Mouse (Mus musculus): ENCODE measurements around the gene Edaradd. TPM values are rescaled to one million over a fixed set of nuclear protein-coding genes. Genes with fewer than 3 reads are reported as not detected.

Gene Edaradd
- polyA plus RNA-seq, 1 experiment from 2014 or later, result 5.8 TPM

DNA sequence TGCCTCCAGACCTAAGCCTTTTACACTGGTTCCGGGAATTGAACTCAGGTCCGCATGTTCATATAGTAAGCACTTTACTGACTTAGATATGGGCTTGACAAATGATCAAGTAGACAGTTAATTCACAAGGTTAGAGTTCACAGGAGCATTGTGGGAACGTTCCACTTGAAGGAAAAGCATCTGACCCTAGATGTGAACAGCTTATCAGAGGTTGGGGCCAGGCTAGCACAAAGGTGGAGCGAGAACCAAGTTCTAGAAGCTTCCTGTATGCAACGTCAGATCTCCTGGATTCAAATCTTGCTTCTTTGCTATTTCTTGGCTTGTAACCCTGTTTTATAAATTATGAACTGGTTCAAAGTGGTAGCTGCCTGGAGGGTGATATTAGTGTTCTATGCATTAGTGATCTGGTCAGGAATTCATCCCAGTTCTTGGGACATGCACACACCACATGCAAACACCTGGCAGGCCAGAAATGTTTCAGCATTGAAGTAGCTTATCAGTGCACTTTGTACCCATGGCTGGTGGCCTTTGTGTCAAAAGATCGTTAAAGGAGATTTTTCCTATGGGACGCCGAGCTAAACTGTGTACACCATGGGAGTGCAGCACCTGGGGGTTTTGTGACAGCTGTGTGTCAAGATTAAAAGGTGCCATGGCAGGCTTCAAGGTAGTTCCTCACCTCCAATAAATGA lies 23.8 kb upstream of the Edaradd start:
- no peak overlapping the region for H3K9ac ChIP-seq
- H3K4me2 ChIP-seq, result no peak overlapping the region
- no peaks in the 10 kb centered on the region for H3K36me3 ChIP-seq
- no peaks in the 10 kb centered on the region for H3K27me3 ChIP-seq
- H3K4me1 ChIP-seq, result peaks cover 9% of the 10 kb centered on the region; the same call in 1 of the 2 replicates
- H3K27ac ChIP-seq, result no peak overlapping the region
- no peak for ATAC-seq (ENCODE audit: insufficient number of reproducible peaks, low FRiP score, low TSS enrichment, low read depth)
- H3K9me3 ChIP-seq, result no peaks in the 10 kb centered on the region
- no peak overlapping the region for H3K4me3 ChIP-seq
- 82% methylated on average over 8 of the region's 8 CpGs for WGBS

DNA sequence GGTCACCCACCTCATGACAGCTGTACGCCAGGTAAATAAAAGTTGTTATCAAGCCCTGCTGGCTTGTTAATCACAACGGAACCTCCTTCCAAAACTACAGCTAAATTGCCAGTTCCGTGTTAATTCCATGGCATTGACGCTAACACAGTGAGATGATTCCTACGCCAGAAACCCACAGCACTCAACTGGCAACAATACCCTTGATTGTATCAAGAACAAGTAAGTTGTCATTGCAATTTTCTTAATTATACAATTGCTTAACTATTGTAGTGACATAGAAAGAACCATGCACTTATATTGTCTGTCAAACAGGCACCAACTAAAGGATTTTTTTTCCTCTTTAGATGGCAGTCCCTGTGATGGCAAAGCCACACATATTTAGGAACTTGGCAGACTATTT lies 23.0 kb upstream of the Edaradd start:
- 63% methylated on average over 5 of the region's 5 CpGs for WGBS
- peaks cover 9% of the 10 kb centered on the region; the same call in 1 of the 2 replicates for H3K4me1 ChIP-seq

DNA sequence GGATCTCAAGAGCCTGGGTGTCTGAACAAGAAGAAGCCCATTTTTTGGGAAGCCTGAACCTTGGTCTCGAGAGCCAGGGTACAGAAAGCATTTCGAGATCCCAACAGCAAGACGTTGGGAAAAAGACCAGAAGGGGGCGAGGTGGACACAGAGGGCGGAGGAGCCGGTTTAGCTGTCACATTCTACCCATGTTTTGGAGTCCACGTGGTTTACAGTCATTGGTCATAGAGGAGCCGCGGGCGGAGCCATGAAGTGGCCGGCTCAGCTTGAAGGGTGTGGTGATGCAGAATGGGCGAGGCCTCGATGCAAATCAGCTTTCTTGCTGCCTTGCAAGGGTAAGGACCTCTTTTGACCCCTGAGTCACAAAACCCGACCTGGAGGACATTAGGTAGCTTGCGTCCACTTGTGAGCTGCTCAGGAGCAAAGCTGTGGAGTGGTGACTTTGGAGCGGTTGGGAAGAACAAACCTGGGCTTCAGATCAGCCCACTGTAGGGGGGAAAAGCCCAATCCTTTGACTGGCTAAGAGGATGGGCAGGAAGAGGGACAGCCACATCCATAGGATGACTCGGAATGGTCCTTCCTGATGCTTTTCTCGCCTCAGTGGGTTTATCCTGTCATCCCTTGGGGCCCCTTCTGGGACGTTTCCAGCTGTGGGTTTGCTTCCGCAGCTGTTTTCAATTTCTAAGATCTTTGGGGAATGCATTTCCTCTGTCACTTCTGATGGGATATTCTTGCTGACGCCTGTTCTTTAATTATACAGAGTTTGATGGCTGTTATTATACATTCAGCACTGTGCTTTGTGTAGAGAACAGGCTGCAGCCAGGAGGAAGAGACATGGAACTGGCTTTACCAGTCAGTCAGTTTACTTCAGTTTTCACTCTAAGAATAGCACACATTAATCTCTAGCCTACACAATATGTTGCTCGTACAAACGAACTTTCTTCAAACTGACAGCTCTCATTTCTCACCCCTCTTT lies 22.1 kb upstream of the Edaradd start:
- H3K4me3 ChIP-seq, result no peak overlapping the region
- H3K9me3 ChIP-seq, result no peaks in the 10 kb centered on the region
- H3K27ac ChIP-seq, result no peak overlapping the region
- H3K36me3 ChIP-seq, result no peaks in the 10 kb centered on the region
- ATAC-seq (ENCODE audit: insufficient number of reproducible peaks, low FRiP score, low TSS enrichment, low read depth), result no peak; the same call in 1 of the 2 replicates
- peaks cover 9% of the 10 kb centered on the region; the same call in 1 of the 2 replicates for H3K4me1 ChIP-seq
- H3K4me2 ChIP-seq, result peak overlapping the region; percentile 42
- H3K9ac ChIP-seq, result no peak overlapping the region
- no peaks in the 10 kb centered on the region for H3K27me3 ChIP-seq
- WGBS, result 6% methylated on average over 23 of the region's 23 CpGs

More for the DNA sequence above, 23.0 kb upstream of the Edaradd start:
- Histone ChIP-seq H3K4me2 (no peak overlapping the region), H3K36me3 (no peaks in the 10 kb centered on the region), H3K4me3 (no peak overlapping the region), H3K9ac (no peak overlapping the region), H3K9me3 (no peaks in the 10 kb centered on the region), H3K27ac (no peak overlapping the region), H3K27me3 (no peaks in the 10 kb centered on the region)
- no peak for ATAC-seq (ENCODE audit: insufficient number of reproducible peaks, low FRiP score, low TSS enrichment, low read depth)

DNA sequence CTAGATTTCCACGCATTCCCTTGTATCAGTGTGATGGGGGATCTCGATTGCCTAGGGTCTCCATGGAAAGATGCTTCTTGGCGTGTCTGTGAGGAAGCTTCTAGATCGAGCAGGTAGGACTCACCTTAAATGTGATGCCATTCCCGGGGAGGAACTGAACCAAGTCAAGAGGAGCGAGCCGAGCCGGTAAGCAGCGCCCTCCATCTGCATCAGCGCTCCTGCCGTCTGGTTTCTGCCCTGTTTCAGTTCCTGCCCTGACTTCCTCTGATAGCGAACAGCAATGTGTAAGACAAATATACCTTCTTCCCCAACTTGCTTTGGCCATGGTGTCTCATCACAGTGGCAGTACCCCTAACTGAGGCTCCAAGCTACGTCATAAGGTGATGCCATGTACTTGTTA lies 19.9 kb upstream of the Edaradd start:
- H3K4me1 ChIP-seq, result peaks cover 9% of the 10 kb centered on the region; the same call in 1 of the 2 replicates
- WGBS, result 68% methylated on average over 13 of the region's 13 CpGs
- no peaks in the 10 kb centered on the region for H3K36me3 ChIP-seq
- no peak overlapping the region for H3K9ac ChIP-seq
- no peak overlapping the region for H3K27ac ChIP-seq
- H3K27me3 ChIP-seq, result no peaks in the 10 kb centered on the region
- no peak overlapping the region for H3K4me3 ChIP-seq
- no peaks in the 10 kb centered on the region for H3K9me3 ChIP-seq
- no peak for ATAC-seq (ENCODE audit: insufficient number of reproducible peaks, low FRiP score, low TSS enrichment, low read depth)
- H3K4me2 ChIP-seq, result no peak overlapping the region

DNA sequence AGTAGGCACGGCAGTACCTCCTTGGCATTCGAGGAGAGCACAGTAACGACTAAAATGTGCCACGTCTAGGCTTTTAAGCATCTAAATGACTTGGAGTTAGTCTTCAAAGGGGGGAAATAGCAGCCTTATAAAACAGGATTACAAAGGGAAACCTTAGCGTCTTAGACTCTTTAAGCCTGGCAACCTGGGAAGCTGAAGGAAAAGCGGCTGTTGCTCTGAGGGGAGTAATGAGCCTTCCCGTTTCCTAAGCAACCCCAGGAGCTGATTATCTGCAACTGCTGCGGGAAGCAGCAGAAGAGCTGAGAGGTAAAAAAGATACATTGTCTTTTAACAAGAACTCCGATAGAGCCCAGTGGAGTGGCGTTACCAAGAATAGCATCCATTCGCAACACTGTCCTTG lies 19.5 kb upstream of the Edaradd start:
- WGBS, result 29% methylated on average over 11 of the region's 11 CpGs
- no peak for ATAC-seq (ENCODE audit: insufficient number of reproducible peaks, low FRiP score, low TSS enrichment, low read depth)
- no peaks in the 10 kb centered on the region for H3K27me3 ChIP-seq

DNA sequence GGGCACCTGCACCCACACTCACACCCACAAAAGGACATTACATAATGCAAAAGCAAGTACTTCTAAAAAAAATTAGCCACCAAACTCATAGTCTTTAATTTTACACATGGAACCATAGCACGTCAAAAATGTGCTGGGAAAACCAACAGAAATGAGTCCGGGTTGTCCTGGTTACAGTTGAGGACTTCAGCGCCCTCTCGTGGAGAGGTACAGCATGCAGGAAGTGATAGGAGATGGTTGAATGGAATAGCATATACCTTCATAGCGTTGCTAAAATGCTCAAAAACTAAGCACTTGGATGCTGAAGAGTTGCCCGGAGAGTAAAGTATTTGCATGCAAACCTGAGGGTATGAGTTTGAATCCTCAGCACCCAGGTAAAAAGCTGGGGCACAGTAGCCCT lies 17.7 kb upstream of the Edaradd start:
- Histone ChIP-seq H3K27ac (no peak overlapping the region), H3K4me3 (no peak overlapping the region), H3K9ac (no peak overlapping the region), H3K4me1 (peaks cover 9% of the 10 kb centered on the region; the same call in 1 of the 2 replicates), H3K4me2 (no peak overlapping the region), H3K27me3 (no peaks in the 10 kb centered on the region), H3K36me3 (no peaks in the 10 kb centered on the region), H3K9me3 (no peaks in the 10 kb centered on the region)
- WGBS, result 74% methylated on average over 6 of the region's 6 CpGs
- ATAC-seq (ENCODE audit: insufficient number of reproducible peaks, low FRiP score, low TSS enrichment, low read depth), result no peak

More for the DNA sequence above, 19.5 kb upstream of the Edaradd start:
- Histone ChIP-seq H3K9ac (no peak overlapping the region), H3K9me3 (no peaks in the 10 kb centered on the region), H3K36me3 (no peaks in the 10 kb centered on the region), H3K4me3 (no peak overlapping the region), H3K4me2 (no peak overlapping the region), H3K4me1 (peaks cover 9% of the 10 kb centered on the region; the same call in 1 of the 2 replicates), H3K27ac (no peak overlapping the region)

DNA sequence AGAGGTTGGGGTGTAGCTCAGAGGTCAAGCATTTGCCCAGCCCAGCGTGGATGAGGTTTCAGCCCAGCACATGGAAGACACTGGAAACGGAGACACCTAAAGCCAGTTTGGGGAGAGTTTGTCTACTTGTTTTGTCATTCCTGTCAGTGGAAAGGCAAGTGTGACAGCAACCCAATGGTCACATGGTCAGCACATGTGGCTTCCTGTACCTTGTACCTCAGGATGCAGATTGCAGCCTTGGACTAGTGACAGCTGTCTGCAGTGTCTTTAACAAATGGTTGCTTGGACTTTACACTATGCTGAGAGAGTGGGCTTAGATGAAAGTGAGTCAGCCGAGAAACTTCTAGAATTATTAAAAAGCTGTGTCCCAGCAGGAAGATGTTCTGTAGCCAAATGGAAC lies 14.4 kb upstream of the Edaradd start:
- no peak overlapping the region for H3K27ac ChIP-seq
- no peak overlapping the region for H3K4me2 ChIP-seq
- no peaks in the 10 kb centered on the region for H3K4me1 ChIP-seq
- whole genome bisulfite sequencing, result 74% methylated on average over 3 of the region's 3 CpGs
- H3K9me3 ChIP-seq, result no peaks in the 10 kb centered on the region
- no peaks in the 10 kb centered on the region for H3K27me3 ChIP-seq
- ATAC-seq (ENCODE audit: insufficient number of reproducible peaks, low FRiP score, low TSS enrichment, low read depth), result no peak
- no peak overlapping the region for H3K9ac ChIP-seq
- no peaks in the 10 kb centered on the region for H3K36me3 ChIP-seq
- H3K4me3 ChIP-seq, result no peak overlapping the region

DNA sequence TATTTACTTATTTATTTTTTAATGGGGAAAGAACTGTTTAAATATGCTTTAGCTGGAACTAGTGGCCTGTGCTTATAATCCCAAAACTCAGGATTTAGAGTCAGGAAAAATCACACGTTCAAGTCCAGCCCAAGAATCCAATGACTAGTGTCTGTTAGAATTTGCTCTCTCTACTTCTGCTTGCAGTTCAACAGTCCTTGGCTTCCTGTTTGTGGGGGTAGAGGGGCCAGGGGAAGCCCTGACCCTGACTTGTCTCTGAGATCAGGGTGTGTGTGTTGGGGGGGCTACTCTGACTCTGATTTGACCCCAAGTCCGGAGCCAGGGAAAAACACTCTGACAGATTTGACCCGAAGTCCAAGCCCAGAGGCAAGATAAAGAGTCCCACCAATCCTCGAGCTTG lies 5.4 kb upstream of the Edaradd start:
- WGBS, result 85% methylated on average over 4 of the region's 4 CpGs
- no peak overlapping the region for H3K4me3 ChIP-seq
- no peaks in the 10 kb centered on the region for H3K36me3 ChIP-seq
- no peaks in the 10 kb centered on the region for H3K27me3 ChIP-seq
- no peaks in the 10 kb centered on the region for H3K4me1 ChIP-seq
- H3K4me2 ChIP-seq, result no peak overlapping the region
- no peak overlapping the region for H3K9ac ChIP-seq
- no peak overlapping the region for H3K27ac ChIP-seq
- ATAC-seq (ENCODE audit: insufficient number of reproducible peaks, low FRiP score, low TSS enrichment, low read depth), result no peak
- H3K9me3 ChIP-seq, result no peaks in the 10 kb centered on the region

DNA sequence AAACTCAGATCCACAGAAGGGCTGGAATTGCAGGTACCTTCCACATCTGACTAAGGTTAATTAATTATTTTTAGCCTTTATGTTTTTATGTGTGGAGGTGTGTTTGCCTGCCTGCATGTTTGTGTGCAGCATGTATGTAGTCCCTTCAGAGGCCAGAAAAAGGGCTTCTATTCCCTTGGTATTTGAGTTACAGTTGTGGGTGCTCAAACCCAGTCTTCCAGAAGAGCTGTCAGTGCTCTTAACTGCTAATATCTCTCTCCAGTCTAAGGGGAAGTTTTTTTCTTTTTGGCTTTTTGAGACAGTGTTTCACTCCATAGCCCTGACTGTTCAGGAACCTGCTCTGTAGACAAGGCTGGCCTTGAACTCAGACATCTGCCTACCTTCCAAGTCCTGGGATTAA lies 2.1 kb upstream of the Edaradd start:
- ATAC-seq (ENCODE audit: insufficient number of reproducible peaks, low FRiP score, low TSS enrichment, low read depth), result no peak
- H3K36me3 ChIP-seq, result no peaks in the 10 kb centered on the region
- H3K27me3 ChIP-seq, result no peaks in the 10 kb centered on the region
- no peaks in the 10 kb centered on the region for H3K9me3 ChIP-seq
- no peak overlapping the region for H3K27ac ChIP-seq
- no peak overlapping the region for H3K4me2 ChIP-seq
- H3K4me3 ChIP-seq, result no peak overlapping the region
- H3K9ac ChIP-seq, result no peak overlapping the region
- peaks cover 6% of the 10 kb centered on the region; the same call in 1 of the 2 replicates for H3K4me1 ChIP-seq

DNA sequence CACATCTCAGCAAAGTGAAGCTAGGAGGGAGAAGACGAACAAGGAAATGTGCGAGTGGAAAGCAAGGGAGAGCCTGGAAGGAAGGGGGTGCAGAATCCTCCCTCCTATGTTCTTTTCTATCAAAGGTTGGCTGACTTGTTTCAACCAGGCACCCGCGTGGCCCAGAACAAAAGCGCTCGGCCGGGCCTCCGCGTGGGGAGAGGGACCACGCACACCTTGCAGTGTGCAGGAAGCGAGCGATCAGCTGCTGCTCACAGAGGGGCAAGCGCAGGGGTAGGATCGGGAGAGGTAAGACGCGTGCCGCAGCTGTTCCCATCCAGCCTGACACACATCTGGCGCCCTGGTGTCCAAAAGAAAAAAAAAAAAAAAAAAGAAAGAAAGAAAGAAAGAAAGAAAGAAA lies 867 bp downstream of the Edaradd start:
- no peaks in the 10 kb centered on the region for H3K36me3 ChIP-seq
- no peak for ATAC-seq (ENCODE audit: insufficient number of reproducible peaks, low FRiP score, low TSS enrichment, low read depth)
- no peak overlapping the region for H3K27ac ChIP-seq
- no peak overlapping the region for H3K9ac ChIP-seq
- peaks cover 6% of the 10 kb centered on the region; the same call in 1 of the 2 replicates for H3K4me1 ChIP-seq
- no peaks in the 10 kb centered on the region for H3K9me3 ChIP-seq
- H3K4me2 ChIP-seq, result peak overlapping the region; percentile 86
- WGBS, result 2% methylated on average over 18 of the region's 18 CpGs
- H3K4me3 ChIP-seq, result peak overlapping the region; percentile 55
- H3K27me3 ChIP-seq, result no peaks in the 10 kb centered on the region

DNA sequence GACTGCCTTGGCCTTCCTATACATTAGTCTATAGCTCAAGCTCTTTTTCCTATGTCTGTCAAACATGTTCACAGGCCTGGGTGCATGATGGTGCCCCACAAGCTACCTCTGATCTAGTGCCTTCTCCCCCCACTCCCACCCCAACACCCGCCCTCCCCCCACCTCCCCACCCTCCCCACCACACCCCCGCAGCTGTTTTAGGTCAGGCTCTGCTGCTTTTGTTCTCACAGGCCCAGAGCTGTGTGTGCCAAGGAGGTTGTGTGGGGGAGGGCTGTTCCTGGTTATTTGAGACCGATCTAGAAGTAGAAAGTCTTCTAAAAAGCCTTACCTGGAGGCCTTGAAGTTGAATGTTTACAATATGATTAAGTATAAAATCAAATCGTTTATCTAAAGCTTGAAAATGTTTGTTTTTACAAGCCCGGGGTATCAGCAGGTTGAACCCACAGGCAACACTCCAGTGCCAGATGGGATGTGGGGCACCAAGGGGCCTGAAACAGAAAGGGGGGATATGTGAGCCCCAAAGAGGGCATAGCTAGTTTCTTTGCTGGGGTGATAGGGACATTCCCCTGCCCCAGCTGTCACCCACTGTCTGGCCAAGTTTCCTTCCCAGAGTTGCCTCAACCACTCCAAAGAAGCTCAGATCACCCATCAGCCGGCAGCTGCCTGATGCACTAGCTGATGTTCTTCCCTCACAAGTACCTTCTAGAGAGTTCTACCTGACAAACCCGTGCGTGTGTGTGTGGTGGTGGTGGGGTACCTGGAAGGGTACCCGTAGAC lies 8.9 kb downstream of the Edaradd start:
- no peak for ATAC-seq (ENCODE audit: insufficient number of reproducible peaks, low FRiP score, low TSS enrichment, low read depth)
- no peak overlapping the region for H3K4me2 ChIP-seq
- WGBS, result 59% methylated on average over 9 of the region's 9 CpGs
- no peak overlapping the region for H3K4me3 ChIP-seq
- H3K27ac ChIP-seq, result no peak overlapping the region
- H3K27me3 ChIP-seq, result no peaks in the 10 kb centered on the region
- no peak overlapping the region for H3K9ac ChIP-seq
- no peaks in the 10 kb centered on the region for H3K9me3 ChIP-seq
- H3K4me1 ChIP-seq, result no peaks in the 10 kb centered on the region
- no peaks in the 10 kb centered on the region for H3K36me3 ChIP-seq
